Mouse (Mus musculus): ENCODE data around the gene Acly.

DNA sequence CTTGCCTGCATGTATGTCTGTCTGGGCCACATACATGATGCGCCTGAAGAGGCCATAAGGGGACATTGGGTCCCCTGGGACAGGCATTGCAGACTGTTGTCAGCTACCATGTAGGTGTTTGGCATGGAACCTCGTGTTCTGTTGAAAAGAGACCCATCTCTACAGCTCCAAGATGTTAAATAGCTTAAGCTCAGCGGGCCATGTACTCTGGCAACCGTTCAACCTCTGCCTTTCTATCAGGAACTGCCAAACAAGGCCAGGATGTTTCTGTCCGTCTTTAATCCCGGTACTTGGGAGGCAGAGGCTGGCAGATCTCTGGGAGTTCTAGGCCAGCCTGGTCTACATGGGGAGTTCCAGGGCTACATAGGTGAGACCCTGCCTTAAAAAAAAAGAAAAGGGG, 85.2 kb downstream of the Acly start:
- TF ChIP-seq CTCF (IDR thresholded peaks at IDR 0.05; ENCODE audit: extremely low read depth, insufficient read depth, low read length) = no peak
- TF ChIP-seq POLR2A (IDR thresholded peaks at IDR 0.05; ENCODE audit: extremely low read depth, insufficient read depth, low read length) = no peak
